8 mouse cellular contexts compared by ENCODE assay signal in genomic region chr5:111509014-111509561, GRCm38 (mm10).
DNase-seq lines count a peak whose midpoint lies in the region; ATAC-seq and TF ChIP-seq lines count a peak whose summit lies in the region.

No protein-coding gene starts in this region.

- H3K36me3 ChIP-seq in heart, embryonic 12.5 days, result no peaks in the 10 kb centered on the region
- no peaks in the 10 kb centered on the region for H3K36me3 ChIP-seq in kidney, embryonic 15.5 days
- no peaks in the 10 kb centered on the region for H3K36me3 ChIP-seq in spleen, adult 2 months (ENCODE audit: control insufficient read depth, insufficient read depth, low read length)

- peaks cover 62% of the 10 kb centered on the region for H3K4me1 ChIP-seq in heart, embryonic 12.5 days (replicated peaks)
- H3K4me1 ChIP-seq in kidney, embryonic 15.5 days, result peaks cover 55% of the 10 kb centered on the region
- H3K4me1 ChIP-seq in spleen, adult 2 months (ENCODE audit: control insufficient read depth, insufficient read depth, insufficient read length), result peaks cover 23% of the 10 kb centered on the region; the same call in 1 of the 2 replicates

- no peak for TF ChIP-seq CTCF in brain, embryonic 14.5 days (IDR thresholded peaks at IDR 0.05; ENCODE audit: borderline replicate concordance, extremely low read depth, insufficient read depth, insufficient read length)
- no peak for TF ChIP-seq CTCF in spleen, adult 2 months (IDR thresholded peaks at IDR 0.05; ENCODE audit: extremely low read depth, insufficient read depth, insufficient read length, insufficient replicate concordance)

- peak overlapping the region; percentile 62 for H3K4me2 ChIP-seq in heart, embryonic 12.5 days
- peak overlapping the region; percentile 52 for H3K4me2 ChIP-seq in kidney, embryonic 15.5 days

- peak overlapping the region; percentile 58 for H3K27ac ChIP-seq in heart, embryonic 12.5 days (ENCODE audit: poor library complexity, severe bottlenecking)
- peak overlapping the region; percentile 70 for H3K27ac ChIP-seq in kidney, embryonic 15.5 days
- H3K27ac ChIP-seq in spleen, adult 2 months (ENCODE audit: insufficient read depth, low read length), result peak overlapping the region; percentile 95

- peak overlapping the region; percentile 29 for H3K9ac ChIP-seq in heart, embryonic 12.5 days
- H3K9ac ChIP-seq in kidney, embryonic 15.5 days, result no peak overlapping the region

- H3K9me3 ChIP-seq in heart, embryonic 12.5 days (replicated peaks), result no peaks in the 10 kb centered on the region
- H3K9me3 ChIP-seq in kidney, embryonic 15.5 days (replicated peaks), result no peaks in the 10 kb centered on the region

- no peaks in the 10 kb centered on the region; the same call in 1 of the 2 replicates for H3K27me3 ChIP-seq in heart, embryonic 12.5 days (replicated peaks)
- H3K27me3 ChIP-seq in kidney, embryonic 15.5 days, result peaks cover 81% of the 10 kb centered on the region
- H3K27me3 ChIP-seq in spleen, adult 2 months (ENCODE audit: control insufficient read depth, insufficient read depth, low read length), result no peaks in the 10 kb centered on the region

- peak; percentile 54 for ATAC-seq in heart, embryonic 12.5 days (ENCODE audit: insufficient number of reproducible peaks, low FRiP score)
- peak; percentile 55; the same call in 1 of the 2 replicates for ATAC-seq in kidney, embryonic 15.5 days (replicated peaks; ENCODE audit: low FRiP score)
- no peak for ATAC-seq in erythroid progenitor cell, adult 5-6 weeks (replicated peaks; ENCODE audit: low FRiP score, poor library complexity, severe bottlenecking)

- peak overlapping the region; percentile 25 for H3K4me3 ChIP-seq in heart, embryonic 12.5 days
- peak overlapping the region; percentile 26 for H3K4me3 ChIP-seq in kidney, embryonic 15.5 days (replicated peaks)
- peak overlapping the region; percentile 77 for H3K4me3 ChIP-seq in spleen, adult 2 months (ENCODE audit: extremely low read depth, insufficient read depth, insufficient read length)

- peak; percentile 77 to 83 for DNase-seq in CD8-positive naive resting alpha-beta T cell, adult 2 months (ENCODE audit: low read depth in 2 of 2, low spot score in 2 of 2)
- peak; percentile 93 for DNase-seq in brain, embryonic 14.5 days (ENCODE audit: low read depth)
- DNase-seq in lung, postnatal 25 days (ENCODE audit: low spot score), result peak; percentile 72
- DNase-seq in spleen, adult 2 months (ENCODE audit: low read depth in 1 of 2, low spot score in 2 of 2), result peak; percentile 73 to 90
- no peak for DNase-seq in layer of hippocampus, adult 9-11 months

- no peak for TF ChIP-seq POLR2A in brain, embryonic 14.5 days (IDR thresholded peaks at IDR 0.05; ENCODE audit: borderline replicate concordance, extremely low read depth, insufficient read depth, insufficient read length, poor library complexity, severe bottlenecking)
- no peak for TF ChIP-seq POLR2A in spleen, adult 2 months (IDR thresholded peaks at IDR 0.05; ENCODE audit: low read depth, low read length)

- under 1% methylated on average over 21 of the region's 21 CpGs for WGBS in heart, embryonic 12.5 days
- WGBS in kidney, embryonic 15.5 days, result 4% methylated on average over 21 of the region's 21 CpGs
- under 1% methylated on average over 21 of the region's 21 CpGs for WGBS in spleen, adult 2 months

Comparison
In these comparisons a context has a peak if more than half of its experiments do, and no peak if none do; other contexts are left out.
1. H3K4me3 ChIP-seq: peak in every context shown above with its lines; median percentile 77 in spleen, adult 2 months; 26 in kidney, embryonic 15.5 days; 25 in heart, embryonic 12.5 days.